Mouse (Mus musculus) gastrocnemius, postnatal 10 days (tissue): ENCODE measurements around the gene Osm. TPM values are rescaled to one million over a fixed set of nuclear protein-coding genes. Genes with fewer than 3 reads are reported as not detected.
A peak's percentile ranks its signal among the peaks of the same experiment; 100 is the strongest.

ENCODE experiments used
- DNase-seq: peaks from one replicate; pipeline ENCODE4 v3.0.0; 2021; ENCODE audit warnings: mixed read lengths
- total RNA-seq, 2 experiments: library from RNA; stranded (reverse); gene quantifications; 2 replicates each; pipeline ENCODE4 v1.2.3; 2021

Osm gene
- total RNA-seq, 2 experiments from 2014 or later, result not detected

DNA sequence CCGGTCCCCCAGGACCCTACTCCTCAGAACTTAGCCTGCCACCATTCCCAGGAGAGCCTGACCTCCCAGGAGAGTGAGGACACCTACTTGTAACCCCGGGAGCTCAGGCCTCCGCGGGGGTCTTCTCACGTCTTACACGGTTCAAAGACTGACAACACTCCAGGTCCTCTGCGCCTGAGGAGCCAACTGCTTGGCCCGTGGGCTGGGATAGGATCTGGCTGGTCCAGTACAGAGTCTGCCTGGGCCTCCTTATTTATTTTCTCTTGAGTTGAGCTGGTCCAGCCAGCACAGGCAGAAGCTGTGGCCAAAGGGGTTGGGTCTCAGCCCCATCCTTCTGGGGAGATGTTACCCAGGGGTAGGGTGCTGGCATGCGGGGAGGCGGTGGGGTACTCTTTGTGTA lies 21.2 kb upstream of the Osm start:
- no peak for DNase-seq

DNA sequence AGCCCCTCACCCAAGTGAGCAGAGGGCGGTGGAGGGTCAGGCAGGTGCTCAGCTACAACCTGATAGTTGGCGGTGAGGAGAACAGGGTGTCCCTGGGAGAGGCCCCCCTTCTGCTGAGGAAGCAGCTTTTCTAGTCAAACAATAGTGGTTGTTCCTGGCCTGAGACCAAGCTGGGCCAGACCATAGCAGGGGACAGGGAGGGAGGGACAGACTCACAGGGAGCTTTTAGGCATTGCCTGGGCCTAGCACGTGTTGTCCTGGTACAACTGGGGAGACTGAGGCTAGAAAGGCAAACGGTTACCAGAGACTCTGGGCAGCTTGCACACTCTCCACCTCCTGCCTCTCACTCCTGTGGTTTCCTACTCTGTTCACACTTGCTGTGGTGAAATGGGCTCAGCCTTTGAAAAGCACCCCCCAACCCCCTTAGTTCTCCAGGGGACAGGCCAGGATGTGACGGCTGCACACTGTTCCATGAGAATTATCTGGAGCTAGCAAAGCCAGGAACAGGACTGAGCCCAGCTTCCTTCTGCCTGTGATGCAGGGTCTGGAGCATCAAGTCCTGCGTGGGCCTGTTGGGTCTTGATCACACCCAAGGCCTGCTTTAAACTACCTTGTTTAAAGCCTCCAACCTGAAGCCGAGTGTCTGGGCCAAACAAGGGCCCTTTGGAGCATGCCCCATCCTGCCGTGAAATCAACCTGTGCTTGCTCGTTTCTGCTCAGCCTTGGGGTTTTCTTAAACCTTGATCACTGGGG lies 19.8 kb upstream of the Osm start:
- no peak for DNase-seq

- peak; percentile 77 for DNase-seq
Measured at GRCm38 (mm10) chr11:4217914-4218629, 18.1 kb upstream of the Osm start, which contains the start of gene Castor1. Gene Castor1 (plus strand): TSS chr11:4218225.

- DNase-seq, result no peak
Measured at GRCm38 (mm10) chr11:4218637-4219036, 17.6 kb upstream of the Osm start.

DNA sequence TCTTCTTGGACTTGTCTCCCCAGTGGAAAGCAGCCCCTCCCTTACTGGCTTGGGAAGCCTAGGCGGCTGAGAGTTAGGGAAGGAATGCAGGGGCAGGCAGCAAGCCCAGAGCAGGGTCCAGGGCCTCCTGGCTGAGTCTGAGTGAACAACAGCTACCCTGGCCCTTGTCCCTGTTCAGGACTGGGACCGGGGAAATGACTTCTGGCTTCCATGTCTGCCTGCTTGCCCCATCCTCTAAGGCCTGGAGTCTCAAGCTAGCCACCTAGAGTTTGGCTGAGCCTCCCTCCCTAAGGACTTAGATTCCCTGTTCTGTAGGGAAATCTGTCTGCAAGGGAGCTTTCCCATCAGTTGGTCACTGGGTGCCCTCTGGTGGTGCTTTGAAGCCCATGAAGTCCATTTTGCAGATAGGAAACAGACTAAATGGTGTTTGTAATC lies 16.9 kb upstream of the Osm start:
- DNase-seq, result peak; percentile 63

GRCm38 (mm10) chr11:4219908-4220307 lies 16.3 kb upstream of the Osm start:
- DNase-seq, result no peak

DNA sequence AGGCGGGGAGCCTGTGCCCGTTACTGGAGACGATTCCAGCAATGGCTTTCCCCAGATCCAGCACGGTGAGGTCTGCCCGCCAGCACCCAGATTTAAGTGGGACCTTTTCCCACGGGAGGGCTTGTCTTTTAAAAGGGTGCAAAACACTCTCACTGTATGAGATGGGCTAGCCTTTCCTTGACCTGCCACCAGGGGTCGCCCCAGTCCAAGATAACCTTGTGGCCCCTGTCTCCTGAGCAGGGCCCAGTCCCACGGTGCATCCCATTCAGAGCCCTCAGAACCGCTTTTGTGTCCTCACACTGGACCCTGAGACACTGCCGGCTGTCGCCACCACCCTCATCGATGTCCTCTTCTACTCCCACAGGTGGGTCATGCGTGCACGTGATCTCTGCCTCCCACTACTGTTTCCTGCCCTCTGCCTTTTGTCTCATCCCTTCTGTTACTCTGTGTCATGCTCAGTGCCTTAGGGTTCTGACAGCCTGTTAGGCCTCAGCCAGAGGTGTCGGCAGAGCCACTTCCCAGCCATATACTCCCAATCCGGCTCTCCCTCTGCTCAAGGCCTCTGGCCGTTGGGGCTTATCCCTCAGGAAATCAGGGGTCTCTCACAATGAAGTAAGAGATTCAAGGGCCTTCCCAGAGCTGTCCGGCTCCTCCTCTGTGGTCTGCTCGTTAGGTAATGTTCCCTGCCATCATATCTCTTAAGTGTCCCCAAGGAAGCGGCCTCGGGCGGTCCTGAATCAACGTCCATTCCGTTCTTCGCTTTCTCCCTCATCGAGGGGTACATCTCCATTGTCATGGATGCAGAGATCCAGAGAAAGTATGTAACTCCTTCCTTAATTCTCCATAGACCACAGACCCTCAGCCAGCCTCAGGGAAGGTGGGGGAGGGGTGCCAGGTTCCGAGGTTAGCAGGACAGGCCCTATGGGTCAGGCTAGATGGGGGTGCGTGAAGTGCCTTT lies 15.5 kb upstream of the Osm start:
- peak; percentile 91 for DNase-seq

GRCm38 (mm10) chr11:4222046-4222950 lies 13.9 kb upstream of the Osm start:
- DNase-seq, result no peak

- no peak for DNase-seq
Measured at GRCm38 (mm10) chr11:4223393-4224188, 12.6 kb upstream of the Osm start.

- DNase-seq, result no peak
Measured at GRCm38 (mm10) chr11:4224223-4224622, 12.0 kb upstream of the Osm start.

DNA sequence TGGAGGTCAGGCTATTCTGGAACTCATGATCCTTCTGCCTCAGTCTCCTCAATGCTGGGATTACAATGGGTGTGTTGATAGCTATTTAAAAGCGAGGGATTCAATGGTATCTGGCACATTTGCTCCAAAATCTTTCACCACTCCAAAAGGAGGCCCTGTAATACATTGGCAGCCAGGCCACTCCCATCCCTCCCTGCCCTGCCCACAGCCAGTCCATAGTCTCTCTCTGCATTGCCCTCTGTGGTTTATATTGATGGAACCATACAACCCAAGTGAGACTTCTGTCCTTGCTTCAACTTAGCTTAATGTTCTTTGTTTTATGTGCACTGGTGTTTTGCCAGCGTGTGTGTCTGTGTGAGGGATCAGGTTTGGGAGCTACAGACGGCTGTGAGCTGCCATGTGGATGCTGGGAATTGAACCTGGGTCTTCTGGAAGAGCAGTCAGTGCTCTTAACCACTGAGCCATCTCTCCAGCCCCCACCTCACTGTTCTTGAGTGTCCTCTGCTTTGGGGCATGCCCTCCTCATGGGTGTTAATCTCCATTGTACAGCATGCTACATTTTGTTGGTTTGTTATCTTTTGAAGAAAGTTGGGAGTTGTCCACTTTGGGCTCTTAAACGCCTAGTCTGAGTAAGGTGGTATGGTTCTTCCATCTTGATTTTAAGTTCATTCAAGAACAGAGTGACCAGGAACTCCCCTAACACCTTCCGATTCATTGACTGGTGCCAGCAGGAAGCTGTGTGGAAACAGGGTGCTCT lies 9.5 kb upstream of the Osm start:
- no peak for DNase-seq

DNA sequence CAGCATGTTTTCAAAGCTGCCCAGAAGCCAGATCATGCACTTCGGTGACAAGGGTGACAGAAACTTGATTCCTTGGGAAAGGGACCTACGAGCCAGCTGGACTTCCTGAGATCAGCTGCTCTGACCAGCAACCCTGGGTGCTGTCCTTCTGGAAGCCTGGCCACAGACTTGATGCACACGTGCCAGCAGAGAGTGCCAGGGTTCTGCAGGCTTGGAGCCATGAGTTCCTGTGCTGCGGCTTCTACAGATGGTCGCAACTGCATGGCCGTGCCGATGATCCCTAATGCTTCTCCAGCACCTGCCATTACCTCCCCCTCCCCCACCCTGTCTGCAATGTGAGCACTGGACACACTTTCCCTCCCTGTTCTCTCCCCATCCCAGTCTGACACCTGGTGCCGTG lies 7.8 kb upstream of the Osm start:
- DNase-seq, result peak; percentile 72

GRCm38 (mm10) chr11:4229841-4230240 lies 6.4 kb upstream of the Osm start:
- no peak for DNase-seq

DNA sequence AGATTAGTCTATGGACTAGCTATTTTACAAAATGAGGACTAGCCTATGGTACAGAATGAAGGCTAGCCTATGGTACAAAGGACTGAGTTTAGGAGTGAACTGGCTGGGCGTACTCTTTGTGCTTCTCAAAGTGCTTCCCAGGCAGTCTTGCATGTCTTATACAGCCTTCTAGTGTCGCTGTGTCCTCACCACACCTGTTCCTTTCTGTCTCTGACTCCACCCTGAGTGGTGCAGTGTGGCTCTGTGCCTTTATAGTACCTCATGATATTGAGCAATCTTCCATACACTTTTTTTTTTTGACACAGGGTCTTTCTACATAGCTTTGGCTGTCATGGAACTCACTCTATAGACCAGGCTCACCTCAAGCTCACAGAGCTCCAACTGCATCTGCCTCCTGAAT lies 4.8 kb upstream of the Osm start:
- DNase-seq, result no peak

- DNase-seq, result no peak
Measured at GRCm38 (mm10) chr11:4232644-4233043, 3.6 kb upstream of the Osm start.

- DNase-seq, result no peak
Measured at GRCm38 (mm10) chr11:4235052-4235655, 1.1 kb upstream of the Osm start.

GRCm38 (mm10) chr11:4236546-4237067 lies 387 bp downstream of the Osm start:
- no peak for DNase-seq

DNA sequence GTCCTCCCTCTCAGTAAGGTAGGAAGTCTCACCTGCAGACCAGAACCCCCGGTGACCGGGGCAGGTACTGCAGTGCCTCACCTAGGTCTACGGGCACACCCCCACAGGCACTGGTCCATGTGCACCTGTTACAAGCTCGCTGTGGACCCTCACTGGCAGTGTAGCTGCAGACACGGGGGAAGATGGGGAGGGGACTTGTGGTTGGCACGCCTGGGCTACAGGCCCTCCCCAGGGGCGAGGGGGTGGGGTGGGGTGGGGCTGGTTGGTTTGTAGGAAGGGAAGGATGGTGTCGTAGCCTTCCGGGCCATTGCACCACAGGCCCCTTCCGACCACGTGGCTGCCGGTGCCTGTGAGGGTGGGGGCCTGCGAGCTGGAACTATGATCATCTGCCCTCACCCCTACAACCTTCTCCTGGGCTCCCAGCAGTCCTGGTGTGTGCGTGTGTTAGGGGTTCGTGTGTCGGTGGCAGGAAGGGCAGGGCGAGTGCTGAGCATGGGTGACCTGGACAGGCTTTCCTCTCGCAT lies 1.2 kb downstream of the Osm start:
- DNase-seq, result no peak

- no peak for DNase-seq
Measured at GRCm38 (mm10) chr11:4238167-4238566, 1.9 kb downstream of the Osm start.
